Mouse (Mus musculus) testis, adult 2 months (tissue): Measurements from ENCODE around the gene Castor1.

ENCODE experiments used
- CTCF ChIP-seq: fragments of 200-500 bp; IDR thresholded peaks from 2 replicates; pipeline ENCODE4 v1.5.1; 2012; ENCODE audit warnings: low read depth, mild to moderate bottlenecking, inconsistent platforms, low read length, moderate library complexity; ENCODE audit not compliant: control insufficient read depth, insufficient read depth, insufficient replicate concordance
- POLR2A ChIP-seq: fragments of 200-500 bp; IDR thresholded peaks from 2 replicates; pipeline ENCODE4 v1.6.1; 2012; ENCODE audit warnings: low read depth, mild to moderate bottlenecking, inconsistent platforms, low read length, moderate library complexity; ENCODE audit not compliant: control insufficient read depth

DNA sequence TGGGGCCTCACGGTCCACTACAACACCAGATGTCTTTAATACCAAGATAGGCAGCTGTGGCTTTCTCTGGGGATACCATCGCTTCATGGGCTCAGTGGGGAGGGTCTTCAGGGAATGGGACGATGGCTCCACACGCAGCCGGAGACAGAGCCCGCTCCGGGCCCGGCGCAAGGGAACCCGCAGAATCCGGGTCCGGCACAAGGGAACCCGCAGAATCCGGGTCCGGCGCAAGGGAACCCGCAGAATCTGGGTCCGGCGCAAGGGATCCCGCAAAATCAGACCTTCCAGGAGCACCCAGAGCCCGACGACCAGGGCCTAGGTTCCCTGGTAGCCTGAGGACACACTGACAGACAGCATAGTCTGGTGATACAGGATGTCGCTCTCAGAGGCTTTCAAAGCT is 21.7 kb downstream of the Castor1 start:
- TF ChIP-seq POLR2A (no peak), CTCF (no peak)
